Mouse (Mus musculus): ENCODE data around the gene Sidt1. TPM values are rescaled to one million over a fixed set of nuclear protein-coding genes. Genes with fewer than 3 reads are reported as not detected.
"Not testable (repeated sequence)": the region's sequence is repeated elsewhere in the genome, so short reads cannot be mapped to it uniquely, and the experiment has no call there.

Sidt1 gene
- polyA plus RNA-seq, 1 experiment from 2014 or later = 3.4 TPM

DNA sequence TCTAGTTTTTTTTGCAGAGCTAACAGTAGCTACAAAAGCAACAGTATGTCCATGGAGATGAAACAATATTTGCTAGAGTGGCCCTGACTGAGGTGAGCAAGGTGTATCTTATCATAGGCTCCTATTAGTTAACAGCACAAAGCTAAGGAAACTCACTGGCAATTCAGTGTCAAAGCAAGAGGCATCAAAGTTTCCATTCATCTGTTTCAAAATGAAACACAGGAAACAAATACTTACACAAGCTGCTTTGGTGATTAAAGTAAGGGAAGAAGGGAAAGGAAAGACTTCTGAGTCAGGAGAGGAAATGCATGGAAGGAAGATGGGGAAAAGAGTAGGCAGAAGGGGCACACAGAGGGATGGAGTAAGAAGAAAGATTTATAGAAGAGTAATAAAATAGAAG is 39.0 kb downstream of the Sidt1 start:
- Histone ChIP-seq H3K4me3 (no peak overlapping the region), H3K4me1 (replicated peaks) (no peaks in the 10 kb centered on the region), H3K9ac (no peak overlapping the region), H3K4me2 (no peak overlapping the region), H3K27ac (no peak overlapping the region), H3K9me3 (no peaks in the 10 kb centered on the region), H3K27me3 (no peaks in the 10 kb centered on the region), H3K36me3 (no peaks in the 10 kb centered on the region)
- no peak for ATAC-seq (ENCODE audit: low FRiP score)

DNA sequence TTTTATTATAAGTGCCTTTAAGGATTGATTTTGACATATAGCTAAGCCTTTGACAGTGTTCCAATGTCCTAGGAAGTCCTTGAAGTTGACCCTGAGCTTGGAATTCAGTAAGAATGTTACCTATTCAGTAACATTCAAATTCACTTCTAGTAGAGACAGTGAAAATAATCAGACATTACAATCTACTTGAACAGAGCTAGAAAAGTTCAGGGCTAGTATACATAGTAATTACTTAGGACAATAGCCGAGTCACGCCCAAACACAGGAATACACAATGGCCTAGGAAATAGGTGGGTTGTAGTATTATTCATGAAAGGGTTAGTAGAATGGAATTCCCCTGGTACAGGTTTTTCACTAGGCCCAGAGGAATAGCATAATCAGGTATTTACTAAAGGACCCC is 40.3 kb downstream of the Sidt1 start:
- ATAC-seq (ENCODE audit: low FRiP score) = not testable (repeated sequence)
- WGBS = 96% methylated on average over 2 of the region's 2 CpGs

DNA sequence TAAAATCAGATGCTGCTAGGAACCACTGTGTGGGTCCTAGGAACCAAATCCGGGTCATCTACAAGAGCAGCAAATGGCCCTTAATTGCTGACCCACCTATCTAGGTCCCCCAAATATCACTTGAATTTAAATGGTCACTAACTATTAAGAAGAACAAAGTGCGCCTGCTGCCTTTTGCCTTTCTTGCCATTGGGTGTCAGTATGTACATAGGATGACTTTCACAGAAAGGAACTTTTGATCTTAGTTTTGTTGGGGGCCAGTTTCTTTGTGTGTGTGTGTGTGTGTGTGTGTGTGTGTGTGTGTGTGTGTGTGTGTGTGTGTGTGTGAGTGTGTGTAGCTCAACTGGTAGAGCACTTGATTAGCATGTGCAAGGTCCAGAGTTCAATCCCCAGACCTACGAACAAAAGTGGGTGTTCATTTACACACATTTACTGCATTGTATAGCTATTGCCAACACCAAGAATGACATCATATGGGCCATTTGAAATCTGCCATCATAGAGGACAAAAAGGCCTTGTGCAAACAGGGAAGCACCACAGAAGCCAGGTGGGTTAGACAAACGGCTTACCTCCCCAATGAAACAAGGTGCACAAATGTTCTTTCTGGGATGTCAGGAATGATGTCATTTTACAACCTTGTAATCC is 43.9 kb downstream of the Sidt1 start:
- no peaks in the 10 kb centered on the region for H3K36me3 ChIP-seq
- no peak overlapping the region for H3K4me2 ChIP-seq
- WGBS = 79% methylated on average over 4 of the region's 4 CpGs
- no peak overlapping the region for H3K27ac ChIP-seq
- H3K4me3 ChIP-seq = no peak overlapping the region
- no peak for ATAC-seq (ENCODE audit: low FRiP score)
- H3K4me1 ChIP-seq (replicated peaks) = no peaks in the 10 kb centered on the region
- H3K27me3 ChIP-seq = no peaks in the 10 kb centered on the region
- H3K9ac ChIP-seq = no peak overlapping the region
- no peaks in the 10 kb centered on the region for H3K9me3 ChIP-seq

More for the DNA sequence above, 40.3 kb downstream of the Sidt1 start:
- H3K36me3 ChIP-seq; H3K4me1 ChIP-seq (replicated peaks); H3K27me3 ChIP-seq; H3K9ac ChIP-seq; H3K27ac ChIP-seq; H3K9me3 ChIP-seq; H3K4me2 ChIP-seq; H3K4me3 ChIP-seq: not testable (repeated sequence)

DNA sequence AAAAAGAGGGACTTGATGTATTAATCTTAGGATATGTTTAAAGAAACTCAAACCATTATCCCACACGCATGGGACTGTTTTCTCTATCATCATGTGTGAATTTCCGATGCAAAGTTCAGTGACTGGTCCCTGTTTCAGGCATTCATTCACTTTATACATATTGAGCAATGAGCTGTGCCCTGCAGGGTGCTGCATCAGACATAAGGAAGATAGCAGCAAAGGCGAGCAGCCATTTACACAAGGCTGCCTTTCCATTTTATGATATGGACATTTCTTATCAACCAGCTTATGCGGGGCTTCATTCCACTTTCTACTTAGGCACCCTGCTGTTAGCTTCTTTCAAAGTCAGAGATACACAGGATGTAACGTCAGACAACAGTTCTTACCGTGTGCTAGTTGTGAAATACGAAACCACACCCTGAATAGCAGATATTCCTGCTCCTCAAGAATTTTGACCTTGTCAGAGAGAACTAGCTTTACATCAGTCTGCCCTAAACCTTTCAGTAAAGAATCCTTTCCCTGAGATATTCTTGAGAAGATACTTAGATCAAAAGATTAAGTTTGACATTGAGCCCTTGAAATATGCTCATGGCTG is 45.5 kb downstream of the Sidt1 start:
- H3K9ac ChIP-seq = no peak overlapping the region
- ATAC-seq (ENCODE audit: low FRiP score) = no peak
- no peaks in the 10 kb centered on the region for H3K9me3 ChIP-seq
- no peaks in the 10 kb centered on the region for H3K27me3 ChIP-seq
- no peak overlapping the region for H3K4me2 ChIP-seq
- no peaks in the 10 kb centered on the region for H3K4me1 ChIP-seq (replicated peaks)
- no peaks in the 10 kb centered on the region for H3K36me3 ChIP-seq
- no peak overlapping the region for H3K27ac ChIP-seq
- H3K4me3 ChIP-seq = no peak overlapping the region
- 71% methylated on average over 7 of the region's 7 CpGs for WGBS

DNA sequence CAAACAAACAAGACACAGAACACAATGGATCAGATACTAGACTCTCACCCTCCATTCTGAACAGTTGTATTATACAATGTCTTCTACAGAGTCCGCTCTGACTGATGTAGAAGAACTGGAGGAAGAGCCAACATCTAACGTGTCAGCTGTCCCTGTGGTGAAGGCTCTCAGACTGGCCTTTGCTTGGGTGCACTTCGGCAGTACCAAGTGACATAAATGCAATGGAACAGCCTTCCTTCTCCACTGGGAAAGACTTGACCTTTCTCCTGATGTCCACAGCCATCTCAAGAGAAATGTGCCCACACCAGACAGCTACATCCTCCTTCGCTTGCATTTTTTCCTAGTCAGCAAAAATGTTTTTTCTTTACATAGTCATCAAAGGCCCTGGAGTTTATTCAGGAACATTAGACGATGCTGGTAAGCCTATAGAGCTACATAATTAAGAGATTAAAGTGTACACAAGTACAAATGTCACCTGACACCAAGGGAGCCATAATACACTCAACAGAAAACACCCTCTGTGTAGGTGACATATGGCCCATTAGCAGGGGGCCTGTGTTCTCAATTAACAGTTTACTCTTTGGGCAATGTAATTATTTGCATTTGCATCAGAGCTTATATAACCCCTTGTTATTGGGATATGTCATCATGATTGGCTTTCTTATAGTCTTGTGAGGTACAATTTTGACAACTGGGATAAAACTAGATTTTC is 50.2 kb downstream of the Sidt1 start:
- Histone ChIP-seq H3K27ac (no peak overlapping the region), H3K4me2 (no peak overlapping the region), H3K4me3 (no peak overlapping the region), H3K9me3 (no peaks in the 10 kb centered on the region), H3K27me3 (no peaks in the 10 kb centered on the region), H3K36me3 (no peaks in the 10 kb centered on the region), H3K4me1 (replicated peaks) (no peaks in the 10 kb centered on the region), H3K9ac (no peak overlapping the region)
- no peak for ATAC-seq (ENCODE audit: low FRiP score)
- WGBS = 76% methylated on average over 5 of the region's 5 CpGs

DNA sequence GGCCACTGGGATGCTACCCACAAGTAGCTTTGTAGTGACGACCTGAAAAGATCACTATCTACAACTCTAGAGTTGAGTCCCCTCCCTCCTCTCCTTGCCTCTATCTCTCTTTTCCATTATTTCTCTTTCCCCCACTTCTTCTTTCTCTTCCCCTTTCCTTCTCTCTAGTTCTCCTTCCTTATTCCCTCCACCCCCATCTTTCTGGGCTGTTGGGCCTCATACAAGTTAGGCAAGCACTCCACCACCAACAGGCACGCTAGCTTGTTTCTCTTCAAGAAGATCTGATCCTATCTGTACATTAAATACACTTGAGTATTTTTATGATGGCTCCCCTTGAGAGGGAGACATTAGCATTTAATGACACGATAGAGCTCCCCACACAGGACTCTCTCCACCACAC is 51.0 kb downstream of the Sidt1 start:
- no peaks in the 10 kb centered on the region for H3K9me3 ChIP-seq
- no peak overlapping the region for H3K4me2 ChIP-seq
- no peak overlapping the region for H3K9ac ChIP-seq
- no peak overlapping the region for H3K4me3 ChIP-seq
- WGBS = 83% methylated on average over 3 of the region's 3 CpGs
- ATAC-seq (ENCODE audit: low FRiP score) = no peak
- H3K27me3 ChIP-seq = no peaks in the 10 kb centered on the region
- no peak overlapping the region for H3K27ac ChIP-seq
- no peaks in the 10 kb centered on the region for H3K4me1 ChIP-seq (replicated peaks)
- no peaks in the 10 kb centered on the region for H3K36me3 ChIP-seq

DNA sequence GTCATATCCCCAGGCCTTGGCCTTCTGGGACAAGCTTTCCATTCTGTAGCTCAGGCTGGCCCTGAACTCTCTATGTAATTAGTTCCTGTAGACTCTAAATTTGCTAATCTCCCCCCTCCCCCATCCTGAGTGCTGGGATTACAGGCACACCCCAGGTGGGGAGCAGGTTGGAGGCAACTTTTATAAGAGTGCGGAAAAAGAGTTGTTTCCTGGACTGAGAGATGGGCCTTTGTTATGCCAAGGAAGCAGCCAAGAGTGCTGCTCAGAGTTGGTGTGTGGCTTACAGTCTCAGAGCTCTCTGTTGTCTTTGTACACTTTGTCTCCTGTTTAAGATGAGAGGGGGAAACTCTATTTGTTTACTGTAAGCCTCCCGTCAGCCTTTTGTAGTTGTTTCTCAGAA is 52.2 kb downstream of the Sidt1 start:
- WGBS = 47% methylated on average over 2 of the region's 2 CpGs
- no peaks in the 10 kb centered on the region for H3K9me3 ChIP-seq
- H3K9ac ChIP-seq = no peak overlapping the region
- no peaks in the 10 kb centered on the region for H3K36me3 ChIP-seq
- H3K4me3 ChIP-seq = no peak overlapping the region
- ATAC-seq (ENCODE audit: low FRiP score) = no peak
- H3K4me2 ChIP-seq = no peak overlapping the region
- H3K4me1 ChIP-seq (replicated peaks) = no peaks in the 10 kb centered on the region
- no peak overlapping the region for H3K27ac ChIP-seq
- H3K27me3 ChIP-seq = no peaks in the 10 kb centered on the region

DNA sequence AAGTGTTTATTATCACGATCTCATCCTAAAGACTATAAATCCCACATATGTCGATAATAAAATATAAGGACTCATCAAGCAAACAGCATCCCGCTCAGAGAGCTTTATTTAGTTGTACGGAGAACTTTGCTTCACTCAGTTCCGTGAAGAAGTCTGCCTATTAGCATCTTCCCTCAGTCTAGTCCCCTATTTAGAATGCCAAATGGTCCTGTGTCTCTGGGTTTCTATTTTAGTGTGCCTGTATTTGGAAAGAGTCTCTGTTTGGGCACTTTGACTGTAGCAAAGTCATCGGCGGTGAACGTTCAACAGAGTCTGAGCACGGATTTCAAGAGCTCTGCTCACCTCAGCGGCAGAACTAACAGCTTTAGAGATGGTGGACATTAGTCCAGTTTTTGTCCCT is 55.8 kb downstream of the Sidt1 start:
- H3K9me3 ChIP-seq = no peaks in the 10 kb centered on the region
- no peak overlapping the region for H3K4me2 ChIP-seq
- H3K36me3 ChIP-seq = no peaks in the 10 kb centered on the region
- no peaks in the 10 kb centered on the region for H3K27me3 ChIP-seq
- H3K27ac ChIP-seq = no peak overlapping the region
- ATAC-seq (ENCODE audit: low FRiP score) = no peak
- WGBS = 96% methylated on average over 10 of the region's 10 CpGs
- no peaks in the 10 kb centered on the region for H3K4me1 ChIP-seq (replicated peaks)
- H3K4me3 ChIP-seq = no peak overlapping the region
- no peak overlapping the region for H3K9ac ChIP-seq

DNA sequence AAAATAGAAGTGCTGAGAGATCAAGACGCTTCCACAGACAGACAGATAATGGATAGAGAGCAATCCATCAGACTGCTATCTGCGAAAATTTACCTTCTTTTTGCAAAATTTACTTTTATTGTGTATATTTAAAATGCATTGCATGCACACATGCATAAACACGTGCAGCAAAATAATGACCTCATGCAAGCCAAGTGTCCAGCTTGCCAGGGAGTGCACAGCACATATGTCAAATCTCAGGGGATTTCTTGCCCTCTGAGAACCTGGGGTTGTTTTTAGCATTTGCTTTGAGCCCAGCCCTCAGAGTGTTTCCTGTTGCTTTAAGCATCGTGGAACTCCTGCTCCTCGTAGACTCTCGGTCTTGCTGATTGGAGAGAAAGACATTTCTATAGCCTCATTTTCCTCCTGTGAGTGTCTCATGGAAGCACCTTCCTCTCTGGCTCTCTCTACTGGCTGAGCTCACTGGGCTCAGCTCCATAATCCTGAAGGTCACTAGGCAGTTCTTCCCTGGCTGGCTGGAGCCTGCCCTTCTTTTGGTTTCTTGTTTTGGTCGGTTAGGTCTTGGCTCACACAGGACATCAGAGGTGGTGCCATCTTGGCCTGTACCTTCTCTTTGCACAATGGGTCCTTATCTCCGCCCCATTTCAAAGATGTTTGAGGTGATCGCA is 61.5 kb downstream of the Sidt1 start:
- H3K9me3 ChIP-seq = no peaks in the 10 kb centered on the region
- no peak overlapping the region for H3K4me2 ChIP-seq
- H3K27me3 ChIP-seq = no peaks in the 10 kb centered on the region
- no peaks in the 10 kb centered on the region for H3K4me1 ChIP-seq (replicated peaks)
- H3K36me3 ChIP-seq = no peaks in the 10 kb centered on the region
- no peak overlapping the region for H3K4me3 ChIP-seq
- ATAC-seq (ENCODE audit: low FRiP score) = no peak
- H3K27ac ChIP-seq = no peak overlapping the region
- H3K9ac ChIP-seq = no peak overlapping the region
- 71% methylated on average over 9 of the region's 9 CpGs for WGBS

DNA sequence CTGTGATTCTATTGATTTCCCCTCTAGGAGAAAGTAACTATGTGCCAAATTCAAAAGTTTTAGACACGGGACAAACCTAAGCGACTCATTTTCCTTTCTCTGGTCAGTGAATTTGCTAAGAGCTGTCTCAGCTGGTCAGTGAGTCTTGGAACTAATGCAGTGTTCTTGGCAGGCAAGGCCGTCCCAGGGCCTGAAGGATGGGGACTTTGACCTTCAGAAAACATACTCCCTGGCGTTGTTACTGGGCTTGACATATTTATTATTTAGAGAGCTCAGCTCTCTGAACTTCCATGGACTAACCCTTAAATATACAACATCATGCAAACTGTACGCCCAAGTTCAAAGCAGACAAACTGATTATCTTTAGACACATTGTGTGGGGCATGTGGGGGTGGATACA is 62.4 kb downstream of the Sidt1 start:
- no peak for ATAC-seq (ENCODE audit: low FRiP score)
- no peaks in the 10 kb centered on the region for H3K9me3 ChIP-seq
- no peaks in the 10 kb centered on the region for H3K4me1 ChIP-seq (replicated peaks)
- H3K27ac ChIP-seq = no peak overlapping the region
- H3K36me3 ChIP-seq = no peaks in the 10 kb centered on the region
- no peak overlapping the region for H3K9ac ChIP-seq
- 84% methylated on average over 5 of the region's 5 CpGs for WGBS
- H3K4me2 ChIP-seq = no peak overlapping the region
- no peaks in the 10 kb centered on the region for H3K27me3 ChIP-seq
- no peak overlapping the region for H3K4me3 ChIP-seq

DNA sequence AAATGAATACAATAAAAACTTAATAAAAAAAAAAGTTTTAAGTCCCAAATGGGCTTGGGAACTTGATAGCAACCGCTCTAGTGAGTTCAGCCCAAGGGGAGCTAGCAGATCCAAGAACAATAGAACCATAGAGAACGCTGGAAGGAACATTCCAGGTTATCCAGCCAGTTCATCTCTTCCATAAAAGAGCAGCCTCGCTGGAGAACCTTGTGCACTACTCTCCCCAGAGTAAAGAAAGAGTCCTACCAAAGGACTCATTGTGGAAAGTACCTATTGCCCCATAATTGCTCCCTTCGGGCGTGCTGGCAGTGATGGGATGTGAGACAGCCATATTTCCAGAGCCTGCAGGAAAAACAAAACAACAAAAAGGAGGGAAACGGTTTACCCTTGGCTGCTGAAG is 63.4 kb downstream of the Sidt1 start:
- no peak overlapping the region for H3K9ac ChIP-seq
- H3K27ac ChIP-seq = no peak overlapping the region
- WGBS = 85% methylated on average over 6 of the region's 6 CpGs
- no peaks in the 10 kb centered on the region for H3K9me3 ChIP-seq
- H3K4me2 ChIP-seq = no peak overlapping the region
- no peak overlapping the region for H3K4me3 ChIP-seq
- no peak for ATAC-seq (ENCODE audit: low FRiP score)
- no peaks in the 10 kb centered on the region for H3K27me3 ChIP-seq
- H3K4me1 ChIP-seq (replicated peaks) = no peaks in the 10 kb centered on the region
- H3K36me3 ChIP-seq = no peaks in the 10 kb centered on the region

DNA sequence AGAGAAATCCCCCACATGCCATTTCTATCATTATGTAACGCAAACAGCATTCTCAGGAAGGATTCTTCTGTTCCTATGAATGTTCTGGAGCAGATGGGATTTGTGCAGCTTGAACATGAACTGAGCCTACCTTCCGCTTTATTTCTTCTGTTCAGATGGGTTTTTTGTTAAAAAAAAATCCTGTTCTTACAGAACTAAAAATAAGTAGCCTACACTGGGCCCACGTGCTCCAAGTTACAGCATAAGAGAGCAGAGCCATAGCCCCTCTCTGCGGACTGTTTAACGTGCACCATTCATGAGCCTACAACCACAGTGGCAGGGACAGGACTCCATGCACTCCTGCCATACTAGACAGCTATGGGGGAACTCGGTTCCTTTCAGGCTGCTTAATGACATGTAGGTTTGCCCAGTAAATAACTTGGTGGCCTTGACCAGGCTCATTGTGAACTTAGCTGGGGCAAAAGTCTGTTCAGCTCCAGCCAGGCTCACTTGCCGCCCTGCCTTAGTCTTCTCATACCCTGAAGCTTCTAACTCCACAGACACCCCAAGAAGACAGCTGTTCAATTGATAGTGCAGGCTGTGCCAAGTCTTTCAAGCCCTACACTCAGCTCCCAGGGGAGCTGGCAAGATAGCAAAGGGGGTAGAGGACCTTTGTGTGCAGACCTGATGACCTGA is 64.3 kb downstream of the Sidt1 start:
- no peak for ATAC-seq (ENCODE audit: low FRiP score)
- no peaks in the 10 kb centered on the region for H3K36me3 ChIP-seq
- WGBS = 92% methylated on average over 7 of the region's 7 CpGs
- H3K4me1 ChIP-seq (replicated peaks) = no peaks in the 10 kb centered on the region
- H3K4me2 ChIP-seq = no peak overlapping the region
- no peaks in the 10 kb centered on the region for H3K9me3 ChIP-seq
- no peaks in the 10 kb centered on the region for H3K27me3 ChIP-seq
- H3K27ac ChIP-seq = no peak overlapping the region
- H3K9ac ChIP-seq = no peak overlapping the region
- H3K4me3 ChIP-seq = no peak overlapping the region

Measured in hindbrain, embryonic 13.5 days (tissue).